Mouse (Mus musculus): Measurements from ENCODE around the gene Pnpla7. TPM values are rescaled to one million over a fixed set of nuclear protein-coding genes. Genes with fewer than 3 reads are reported as not detected.

Pnpla7 gene
- total RNA-seq (2012; rRNA removed) = 26.1 and 26.3 TPM in 2 replicates
- 17.5 and 18.5 TPM in 2 replicates for total RNA-seq (2014; rRNA removed)
- 23.4 and 23.6 TPM in 2 replicates for polyA plus RNA-seq (2012; ENCODE audit: insufficient read length, low read depth)

DNA sequence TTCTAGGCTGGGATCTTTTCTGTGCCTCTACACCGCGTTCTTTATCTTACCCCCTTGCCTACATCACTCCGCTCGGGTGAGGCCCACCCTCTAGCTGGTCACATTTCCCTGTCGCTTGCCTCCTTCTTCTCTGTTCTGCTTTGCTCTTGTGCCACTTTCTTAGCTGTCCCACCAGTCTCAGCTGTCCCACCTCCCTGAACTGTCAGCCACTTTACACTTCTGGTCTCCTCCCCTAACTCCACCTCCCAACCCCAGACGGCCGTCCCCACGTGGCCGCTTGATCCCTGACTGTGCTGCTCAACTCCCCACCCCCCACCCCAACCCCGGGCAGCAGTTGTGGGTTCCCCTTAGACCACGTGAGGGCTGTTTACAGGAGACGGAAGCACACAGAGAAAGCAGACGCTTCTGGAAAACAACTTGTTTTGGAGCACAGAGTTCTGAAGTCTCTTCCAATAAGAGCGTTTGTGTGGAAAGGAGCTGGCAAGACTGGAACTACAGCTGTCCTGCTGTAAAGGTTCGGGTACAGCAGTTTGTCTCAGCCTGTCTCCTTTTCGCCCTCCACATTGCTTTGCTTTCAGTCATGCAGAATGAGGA is at the start of gene Pnpla7:
Gene Pnpla7, plus strand, starts transcription at position 330 of the 594 bp plus-strand sequence.
- Histone ChIP-seq H3K79me2 (replicated peaks; ENCODE audit: control insufficient read depth, extremely low read depth, insufficient read depth, poor library complexity, severe bottlenecking) (0 out of 2 replicates have a peak, but pooled peaks cover 5% of the 10 kb centered on the region), H3K27ac (ENCODE audit: insufficient read depth, low read depth) (peak within 1 kb of the TSS; percentile 46), H3K9ac (ENCODE audit: insufficient read depth, low read depth) (peak within 1 kb of the TSS; percentile 51), H3K4me2 (ENCODE audit: insufficient read depth, low read depth, poor library complexity, severe bottlenecking) (peak within 1 kb of the TSS; percentile 74), H3K9me3 (replicated peaks; ENCODE audit: low read length) (no peaks in the 10 kb centered on the region), H3K4me1 (ENCODE audit: control insufficient read depth in 1 of 2, insufficient read depth in 2 of 2) (peaks cover 6 to 33% of the 10 kb centered on the region in 2 experiments; a peak in 3 of 4 replicates), H3K27me3 (replicated peaks) (no peaks in the 10 kb centered on the region), H3K4me3 (replicated peaks in 1 of 3; ENCODE audit: low read depth in 2 of 3, low read length in 2 of 3, poor library complexity in 1 of 3) (peak within 1 kb of the TSS; percentile 75 to 86 (median 81)), H3K36me3 (replicated peaks in 1 of 2; ENCODE audit: control insufficient read depth in 1 of 2, insufficient read depth in 1 of 2, low read length in 1 of 2) (peaks cover 14 to 46% of the 10 kb centered on the region in 2 experiments)
- peak; percentile 95 for DNase-seq (ENCODE audit: extremely low read depth)
- in situ Hi-C loops (cut with MboI; ENCODE audit: low pct_ligation_motif_present, low pct_unique_long_range_greater_than_20kb, low sequenced_read_pairs) = no loop called here
- TF ChIP-seq NELFE (IDR thresholded peaks at IDR 0.05; ENCODE audit: low read depth, low read length) = peak; percentile 52; the same call in 1 of the 2 replicates
- no peak for TF ChIP-seq JUND (conservative IDR thresholded peaks at IDR 0.05; ENCODE audit: low read depth, low read length)
- TF ChIP-seq IRF4 (IDR thresholded peaks at IDR 0.05; ENCODE audit: low read depth, low read length) = 0 out of 2 replicates have a peak, but pooled peaks have one; percentile 17
- peak; percentile 77 for TF ChIP-seq CHD2 (IDR thresholded peaks at IDR 0.05; ENCODE audit: low read length)
- TF ChIP-seq EP300 (IDR thresholded peaks at IDR 0.05; ENCODE audit: low read length) = no peak
- TF ChIP-seq ZKSCAN1 (IDR thresholded peaks at IDR 0.05; ENCODE audit: borderline replicate concordance, low read depth, low read length) = no peak
- peak; percentile 68 for TF ChIP-seq USF2 (conservative IDR thresholded peaks at IDR 0.05; ENCODE audit: low read depth, low read length)
- 0 out of 2 replicates have a peak, but pooled peaks have one; percentile 18 for TF ChIP-seq ELF1 (IDR thresholded peaks at IDR 0.05; ENCODE audit: low read depth, low read length)
- peak; percentile 32; the same call in 1 of the 2 replicates for TF ChIP-seq ETS1 (conservative IDR thresholded peaks at IDR 0.05; ENCODE audit: low read depth, low read length)
- no peak for TF ChIP-seq CHD1 (IDR thresholded peaks at IDR 0.05; ENCODE audit: low read depth, low read length)
- peak; percentile 50; the same call in 1 of the 2 replicates for TF ChIP-seq TBP (conservative IDR thresholded peaks at IDR 0.05; ENCODE audit: low read depth, low read length)
- 0 out of 2 replicates have a peak, but pooled peaks have one; percentile 16 for TF ChIP-seq MEF2A (IDR thresholded peaks at IDR 0.05; ENCODE audit: borderline replicate concordance, low read depth, low read length)
- no peak for TF ChIP-seq NRF1 (IDR thresholded peaks at IDR 0.05; ENCODE audit: low read depth, low read length)
- no peak for TF ChIP-seq E2F4 (IDR thresholded peaks at IDR 0.05; ENCODE audit: insufficient replicate concordance, low read depth, low read length)
- TF ChIP-seq POLR2A (IDR thresholded peaks at IDR 0.05; ENCODE audit: low read depth, low read length) = no peak; the same call in 1 of the 2 replicates
- no peak for TF ChIP-seq UBTF (IDR thresholded peaks at IDR 0.05; ENCODE audit: low read depth, low read length)
- TF ChIP-seq POLR2AphosphoS2 (IDR thresholded peaks at IDR 0.05; ENCODE audit: low read depth, low read length) = no peak
- TF ChIP-seq ZC3H11A (IDR thresholded peaks at IDR 0.05; ENCODE audit: low read depth, low read length) = no peak
- no peak for TF ChIP-seq GABPA (IDR thresholded peaks at IDR 0.05; ENCODE audit: insufficient replicate concordance, low read depth, low read length)
- no peak for TF ChIP-seq ZNF384 (IDR thresholded peaks at IDR 0.05; ENCODE audit: low read depth, low read length)
- peak; percentile 98 for TF ChIP-seq MXI1 (IDR thresholded peaks at IDR 0.05; ENCODE audit: low read depth, low read length)
- peak; percentile 89 for TF ChIP-seq MAX (IDR thresholded peaks at IDR 0.05; ENCODE audit: low read length)
- TF ChIP-seq TCF12 (IDR thresholded peaks at IDR 0.05; ENCODE audit: low read depth, low read length) = peak; percentile 53; the same call in 1 of the 2 replicates
- TF ChIP-seq MAFK (IDR thresholded peaks at IDR 0.05; ENCODE audit: insufficient replicate concordance, low read length) = no peak
- TF ChIP-seq RAD21 (IDR thresholded peaks at IDR 0.05; ENCODE audit: low read depth, low read length) = no peak
- peak; percentile 97 for TF ChIP-seq SIN3A (IDR thresholded peaks at IDR 0.05; ENCODE audit: low read length)
- TF ChIP-seq USF1 (IDR thresholded peaks at IDR 0.05; ENCODE audit: low read depth, low read length) = peak; percentile 84
- TF ChIP-seq PAX5 (IDR thresholded peaks at IDR 0.05; ENCODE audit: low read length) = no peak
- TF ChIP-seq CTCF (conservative IDR thresholded peaks at IDR 0.05 in 1 of 2, IDR thresholded peaks at IDR 0.05 in 1 of 2; ENCODE audit: low read depth in 2 of 2, low read length in 2 of 2) = no peak
- no peak for TF ChIP-seq SMC3 (IDR thresholded peaks at IDR 0.05; ENCODE audit: low read depth, low read length)
- TF ChIP-seq JUN (IDR thresholded peaks at IDR 0.05; ENCODE audit: insufficient read depth, low read depth, low read length) = no peak
- TF ChIP-seq MYC (IDR thresholded peaks at IDR 0.05; ENCODE audit: low read depth, low read length) = peak; percentile 82
- no peak for TF ChIP-seq KAT2A (IDR thresholded peaks at IDR 0.05; ENCODE audit: insufficient replicate concordance, low read length)
- no peak for TF ChIP-seq RCOR1 (conservative IDR thresholded peaks at IDR 0.05; ENCODE audit: low read depth, low read length)
- no peak; the same call in 1 of the 2 replicates for TF ChIP-seq HCFC1 (IDR thresholded peaks at IDR 0.05; ENCODE audit: low read depth, low read length)
- TF ChIP-seq ZMIZ1 (IDR thresholded peaks at IDR 0.05; ENCODE audit: low read depth, low read length) = no peak; the same call in 1 of the 2 replicates
- TF ChIP-seq MAZ (IDR thresholded peaks at IDR 0.05; ENCODE audit: low read depth, low read length) = no peak
- TF ChIP-seq BHLHE40 (IDR thresholded peaks at IDR 0.05; ENCODE audit: low read depth, low read length) = peak; percentile 83
- dilution Hi-C loops (cut with MboI; ENCODE audit: extremely low pct_ligation_motif_present, extremely low pct_unique_long_range_greater_than_20kb, low sequenced_read_pairs) = no loop called here
